Mouse (Mus musculus): ENCODE data around the gene Hoxa10.

DNA sequence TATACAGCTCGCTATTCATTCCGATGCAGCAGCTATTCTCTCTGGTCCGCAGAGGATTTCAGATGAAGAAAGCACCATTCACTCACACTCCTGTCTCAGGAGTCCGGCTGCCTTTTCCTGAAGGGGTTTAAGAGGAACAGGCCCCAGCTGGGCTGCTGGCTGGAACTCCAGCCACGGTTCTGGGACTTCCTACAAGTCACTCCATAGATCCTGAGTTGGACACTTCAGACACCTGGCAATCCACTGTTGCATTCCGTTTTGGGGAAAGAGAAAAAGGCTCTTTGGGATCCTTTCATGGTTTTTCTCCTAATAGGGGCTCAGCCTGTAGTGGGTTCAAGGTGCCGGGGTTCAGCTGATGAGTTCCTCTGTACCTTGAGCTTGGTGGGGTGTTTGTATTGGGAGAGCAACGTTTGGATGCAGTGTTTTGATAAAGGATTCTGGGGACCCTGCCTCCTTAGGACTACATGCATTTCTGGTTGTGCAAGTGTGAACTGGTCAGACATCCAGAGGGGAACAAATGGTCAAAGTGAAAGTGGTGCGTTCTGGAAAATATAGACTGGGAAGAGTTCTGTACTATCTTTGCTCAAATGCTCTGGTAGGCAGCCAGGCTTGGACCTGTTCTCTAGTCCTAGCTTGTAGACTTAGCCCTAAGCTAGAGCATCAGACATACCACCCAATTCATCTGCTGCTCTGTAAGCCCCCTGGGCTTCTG is 21.3 kb upstream of the Hoxa10 start:
- TF ChIP-seq CHD2 (IDR thresholded peaks at IDR 0.05; ENCODE audit: low read depth, low read length): no peak
- TF ChIP-seq ZC3H11A (IDR thresholded peaks at IDR 0.05; ENCODE audit: borderline replicate concordance, low read depth, low read length): no peak
